Mouse (Mus musculus): ENCODE measurements around the gene Rbp1. TPM values are rescaled to one million over a fixed set of nuclear protein-coding genes. Genes with fewer than 3 reads are reported as not detected.

Rbp1 gene
- polyA plus RNA-seq, 2 experiments from 2014 or later = 0.33 TPM; not detected in 1

Other genes starting within 250 kb of the Rbp1 start
- gene Nmnat3, start 135.5 kb upstream of the Rbp1 start, polyA plus RNA-seq (2017; shearing (Covaris generic)) = 10 to 100 TPM in 1 of 2 experiments, 1 to 10 TPM in 1; 9.1 to 12.7 TPM
- gene Rbp2, start 63.2 kb downstream of the Rbp1 start, polyA plus RNA-seq (2017; shearing (Covaris generic)) = not detected
- gene Copb2, start 140.8 kb downstream of the Rbp1 start, polyA plus RNA-seq (2017; shearing (Covaris generic)) = 10 to 100 TPM; 85.2 to 91.7 TPM
- 10 to 100 TPM; 18.6 to 21.4 TPM for gene Mrps22, start 178.7 kb downstream of the Rbp1 start, polyA plus RNA-seq (2017; shearing (Covaris generic))

Measured in activated CD4-positive, CD25-positive, alpha-beta regulatory T cell, adult 4 months (primary cell).